Mouse (Mus musculus): Measurements from ENCODE around the gene Gm49425.

Gene Gm49425

GRCm38 (mm10) chr15:101491431-101491830 is 25.6 kb downstream of the Gm49425 start, which contains the start of gene Krt83:
TSS of gene Krt83 (minus strand) at chr15:101491512.
- no peak for DNase-seq (ENCODE audit: low spot score in 2 of 2)

GRCm38 (mm10) chr15:101485911-101486635 is 31.0 kb downstream of the Gm49425 start:
- DNase-seq (ENCODE audit: low spot score in 2 of 2): peak; percentile 24 to 64

- no peak for DNase-seq (ENCODE audit: low spot score in 2 of 2)
Observed at GRCm38 (mm10) chr15:101484939-101485338, 32.1 kb downstream of the Gm49425 start.

GRCm38 (mm10) chr15:101483646-101484045 is 33.4 kb downstream of the Gm49425 start:
- no peak for DNase-seq (ENCODE audit: low spot score in 2 of 2)

DNA sequence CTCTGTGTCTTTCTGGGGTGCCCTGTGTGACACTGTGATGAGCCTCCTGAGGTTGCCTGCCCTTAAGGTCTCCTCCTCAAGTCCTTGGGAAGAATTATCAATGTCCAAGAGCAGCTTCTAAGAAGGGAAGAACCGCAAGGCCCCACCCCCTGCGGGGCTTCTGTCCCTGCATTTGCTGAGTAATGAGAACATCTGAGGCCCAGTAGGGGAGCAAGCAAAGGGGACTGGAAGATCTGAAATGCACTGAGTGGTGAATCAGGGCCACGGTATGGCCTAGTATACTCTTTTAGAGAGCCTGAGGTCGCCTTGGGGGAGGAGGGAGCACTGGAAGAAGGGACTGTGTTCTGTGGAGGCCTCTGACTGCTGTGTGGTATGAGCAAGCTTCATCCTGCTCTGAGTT is 35.0 kb downstream of the Gm49425 start:
- DNase-seq (ENCODE audit: low spot score in 2 of 2): no peak

DNA sequence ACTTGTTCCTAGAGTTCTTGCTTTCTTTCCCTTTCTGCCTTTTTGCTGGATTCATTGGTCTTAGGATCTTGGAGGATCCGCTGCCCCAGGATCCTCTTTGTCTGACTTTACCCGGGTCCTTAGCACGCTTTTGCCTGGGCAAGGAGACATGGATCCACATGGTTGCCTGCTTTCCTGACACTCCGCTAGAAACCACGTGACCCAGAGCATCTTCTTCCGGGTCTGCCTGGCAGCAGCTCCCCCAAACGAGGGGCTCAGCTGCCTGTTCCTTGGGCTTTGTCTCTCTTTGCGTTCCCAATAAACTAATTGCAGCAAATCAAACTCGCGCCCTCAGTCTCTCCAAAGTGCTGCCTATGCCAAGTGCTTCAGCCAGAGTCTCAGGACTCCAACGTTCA is 37.4 kb downstream of the Gm49425 start:
- DNase-seq (ENCODE audit: low spot score in 2 of 2): no peak

GRCm38 (mm10) chr15:101479007-101479665 is 37.9 kb downstream of the Gm49425 start:
- peak; percentile 13 to 14 for DNase-seq (ENCODE audit: low spot score in 2 of 2)

GRCm38 (mm10) chr15:101472952-101473528 is 44.0 kb downstream of the Gm49425 start, which contains the start of gene Krt86:
TSS of gene Krt86 (plus strand) at chr15:101473478.
- no peak for DNase-seq (ENCODE audit: low spot score in 2 of 2)

DNA sequence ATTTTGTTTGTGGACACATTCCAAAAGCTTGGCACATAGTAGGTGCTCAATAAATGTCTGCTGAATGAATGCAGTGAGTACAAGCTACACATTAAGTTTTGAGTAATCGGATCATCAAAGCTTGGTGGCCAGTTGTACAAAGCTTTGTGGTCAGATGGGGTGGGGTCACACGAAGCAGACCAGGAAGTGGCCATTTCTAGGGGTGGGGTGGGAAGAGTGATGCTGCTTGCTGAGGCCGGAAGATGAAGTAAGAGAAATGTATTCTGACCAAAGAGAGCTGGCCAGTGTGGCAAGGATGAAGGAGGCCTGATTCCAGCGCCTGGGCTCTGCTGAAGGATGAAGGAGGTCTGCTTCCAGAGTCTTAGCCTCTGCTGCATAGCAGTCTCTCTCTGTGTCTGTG is 48.0 kb downstream of the Gm49425 start:
- DNase-seq (ENCODE audit: low spot score in 2 of 2): no peak

Data from right cerebral cortex, postnatal 36 days (tissue).